Mouse (Mus musculus) ovary, postnatal 14 days (tissue): Measurements from ENCODE around the gene Dad1.

Source experiments
- DNase-seq: peaks from one replicate; pipeline ENCODE4 v3.0.0; 2022; ENCODE audit warnings: low spot score

The Dad1 gene

GRCm38 (mm10) chr14:54253741-54254291 is at the start of gene Dad1, which contains the start of gene Abhd4:
TSS of gene Dad1 (minus strand) at chr14:54254104.
TSS of gene Abhd4 (plus strand) at chr14:54254188.
- DNase-seq: peak; percentile 98

GRCm38 (mm10) chr14:54300676-54301075 is 46.8 kb upstream of the Dad1 start:
- DNase-seq: no peak

- DNase-seq: no peak
Observed at GRCm38 (mm10) chr14:54300136-54300535, 46.2 kb upstream of the Dad1 start.

- DNase-seq: no peak
Observed at GRCm38 (mm10) chr14:54284839-54285238, 30.9 kb upstream of the Dad1 start, which contains the start of gene Olfr49. TSS of gene Olfr49 (minus strand) at chr14:54284939.

- DNase-seq: no peak
Observed at GRCm38 (mm10) chr14:54276446-54276845, 22.5 kb upstream of the Dad1 start.

GRCm38 (mm10) chr14:54272696-54273095 is 18.8 kb upstream of the Dad1 start:
- no peak for DNase-seq

- DNase-seq: no peak
Observed at GRCm38 (mm10) chr14:54271976-54272606, 18.2 kb upstream of the Dad1 start.

GRCm38 (mm10) chr14:54270413-54270812 is 16.5 kb upstream of the Dad1 start:
- no peak for DNase-seq

GRCm38 (mm10) chr14:54269566-54269965 is 15.7 kb upstream of the Dad1 start:
- DNase-seq: no peak

- DNase-seq: no peak
Observed at GRCm38 (mm10) chr14:54267966-54268365, 14.1 kb upstream of the Dad1 start.

- DNase-seq: no peak
Observed at GRCm38 (mm10) chr14:54265951-54266350, 12.0 kb upstream of the Dad1 start.

GRCm38 (mm10) chr14:54265093-54265492 is 11.2 kb upstream of the Dad1 start:
- no peak for DNase-seq

GRCm38 (mm10) chr14:54264231-54264630 is 10.3 kb upstream of the Dad1 start:
- no peak for DNase-seq

GRCm38 (mm10) chr14:54263099-54263498 is 9.2 kb upstream of the Dad1 start:
- no peak for DNase-seq

GRCm38 (mm10) chr14:54262622-54263021 is 8.7 kb upstream of the Dad1 start:
- DNase-seq: no peak

GRCm38 (mm10) chr14:54261386-54261785 is 7.5 kb upstream of the Dad1 start:
- DNase-seq: no peak

- no peak for DNase-seq
Observed at GRCm38 (mm10) chr14:54260196-54260595, 6.3 kb upstream of the Dad1 start.

GRCm38 (mm10) chr14:54259722-54260085 is 5.8 kb upstream of the Dad1 start:
- no peak for DNase-seq

GRCm38 (mm10) chr14:54259003-54259721 is 5.3 kb upstream of the Dad1 start:
- peak; percentile 93 for DNase-seq

- no peak for DNase-seq
Observed at GRCm38 (mm10) chr14:54258131-54258670, 4.3 kb upstream of the Dad1 start.

GRCm38 (mm10) chr14:54254670-54255202 is 832 bp upstream of the Dad1 start:
- no peak for DNase-seq

GRCm38 (mm10) chr14:54250122-54250521 is 3.8 kb downstream of the Dad1 start:
- no peak for DNase-seq

GRCm38 (mm10) chr14:54249326-54249725 is 4.6 kb downstream of the Dad1 start:
- no peak for DNase-seq
